Mouse (Mus musculus) forebrain, embryonic 16.5 days (tissue): ENCODE measurements around the gene Nemp1. TPM values are rescaled to one million over a fixed set of nuclear protein-coding genes. Genes with fewer than 3 reads are reported as not detected.
A peak's percentile ranks its signal among the peaks of the same experiment; 100 is the strongest.

Experiments used
- ATAC-seq: fragments of 200-750 bp; cut with Nextera tagmentation; 2 replicates; pipeline ENCODE4 v1.8.0; 2017; ENCODE audit warnings: mild to moderate bottlenecking, moderate library complexity
- H3K27ac ChIP-seq: fragments of 300-500 bp; sonication (generic); 2 replicates; pipeline ENCODE4 v1.5.1; 2014; ENCODE audit warnings: low read length, control low read depth
- H3K27me3 ChIP-seq: fragments of 300-500 bp; sonication (generic); replicated peaks from 2 replicates; pipeline ENCODE4 v1.6.1; 2014; ENCODE audit warnings: low read length; ENCODE audit not compliant: control insufficient read depth, insufficient read depth
- H3K36me3 ChIP-seq: fragments of 300-500 bp; sonication (generic); 2 replicates; pipeline ENCODE4 v1.6.1; 2014; ENCODE audit not compliant: control insufficient read depth, insufficient read depth
- H3K4me1 ChIP-seq: fragments of 300-500 bp; sonication (generic); replicated peaks from 2 replicates; pipeline ENCODE4 v1.6.1; 2014; ENCODE audit warnings: low read length; ENCODE audit not compliant: control insufficient read depth, insufficient read depth
- H3K4me2 ChIP-seq: fragments of 300-500 bp; sonication (generic); 2 replicates; pipeline ENCODE4 v1.6.1; 2014; ENCODE audit warnings: mild to moderate bottlenecking, low read length, control low read depth
- H3K4me3 ChIP-seq: fragments of 300-500 bp; sonication (generic); replicated peaks from 2 replicates; pipeline ENCODE4 v1.5.1; 2014; ENCODE audit warnings: mild to moderate bottlenecking, low read length, control low read depth
- H3K9ac ChIP-seq: fragments of 300-500 bp; sonication (generic); replicated peaks from 2 replicates; pipeline ENCODE4 v1.6.1; 2014; ENCODE audit warnings: low read depth, low read length, control low read depth
- H3K9me3 ChIP-seq: fragments of 300-500 bp; sonication (generic); 2 replicates; pipeline ENCODE4 v1.6.1; 2016; ENCODE audit warnings: low read length; ENCODE audit not compliant: control insufficient read depth
- WGBS: fragments of 180-500 bp; shearing (Covaris S2); extraction: QIAGEN DNeasy Blood & Tissue Kit; methylation state at CpG from one replicate; pipeline ENCODE4 v1.1.7; 2014; 5-methylcytosine and 5-hydroxymethylcytosine counted together
- polyA plus RNA-seq: library from polyadenylated mRNA; unstranded; fragments of >200 nt; fragmentation: Nextera tagmentation; extraction: Ambion mirVana; gene quantifications from 2 replicates; pipeline ENCODE4 v1.2.1, GENCODE M21; 2015

Gene Nemp1
- polyA plus RNA-seq, 1 experiment from 2014 or later: 5.7 TPM

- ATAC-seq: no peak
- Histone ChIP-seq H3K9ac (no peak overlapping the region), H3K27ac (no peak overlapping the region), H3K36me3 (no peaks in the 10 kb centered on the region), H3K27me3 (no peaks in the 10 kb centered on the region), H3K9me3 (no peaks in the 10 kb centered on the region), H3K4me2 (no peak overlapping the region), H3K4me1 (peaks cover 17% of the 10 kb centered on the region), H3K4me3 (no peak overlapping the region)
- 92% methylated on average over 1 of the region's 1 CpGs for WGBS
Measured at GRCm38 (mm10) chr10:127679208-127679607, 12.5 kb downstream of the Nemp1 start.

- 85% methylated on average over 3 of the region's 3 CpGs for WGBS
- Histone ChIP-seq H3K9me3 (no peaks in the 10 kb centered on the region), H3K4me3 (no peak overlapping the region), H3K4me2 (no peak overlapping the region), H3K9ac (no peak overlapping the region), H3K36me3 (no peaks in the 10 kb centered on the region), H3K27ac (no peak overlapping the region), H3K4me1 (peaks cover 17% of the 10 kb centered on the region), H3K27me3 (no peaks in the 10 kb centered on the region)
- ATAC-seq: no peak
Measured at GRCm38 (mm10) chr10:127679881-127680280, 13.2 kb downstream of the Nemp1 start.

- 92% methylated on average over 6 of the region's 6 CpGs for WGBS
- no peaks in the 10 kb centered on the region for H3K9me3 ChIP-seq
- H3K4me1 ChIP-seq: peaks cover 6% of the 10 kb centered on the region
- H3K9ac ChIP-seq: no peak overlapping the region
- H3K36me3 ChIP-seq: no peaks in the 10 kb centered on the region
- ATAC-seq: no peak
- H3K4me2 ChIP-seq: no peak overlapping the region
- no peaks in the 10 kb centered on the region for H3K27me3 ChIP-seq
- no peak overlapping the region for H3K27ac ChIP-seq
- H3K4me3 ChIP-seq: no peak overlapping the region
Measured at GRCm38 (mm10) chr10:127682886-127683285, 16.2 kb downstream of the Nemp1 start.

GRCm38 (mm10) chr10:127691053-127691452, 24.4 kb downstream of the Nemp1 start:
- Histone ChIP-seq H3K27me3 (no peaks in the 10 kb centered on the region), H3K4me3 (no peak overlapping the region), H3K4me1 (no peaks in the 10 kb centered on the region), H3K36me3 (0 out of 2 replicates have a peak, but pooled peaks cover 5% of the 10 kb centered on the region), H3K27ac (no peak overlapping the region), H3K4me2 (no peak overlapping the region), H3K9me3 (no peaks in the 10 kb centered on the region), H3K9ac (no peak overlapping the region)
- WGBS: 25% methylated on average over 1 of the region's 1 CpGs
- ATAC-seq: no peak

- H3K9ac ChIP-seq: no peak overlapping the region
- H3K4me3 ChIP-seq: no peak overlapping the region
- 0 out of 2 replicates have a peak, but pooled peaks have one; percentile 28 for ATAC-seq
- 66% methylated on average over 2 of the region's 2 CpGs for WGBS
- no peaks in the 10 kb centered on the region for H3K4me1 ChIP-seq
- H3K27me3 ChIP-seq: no peaks in the 10 kb centered on the region
- H3K27ac ChIP-seq: no peak overlapping the region
- peaks cover 9% of the 10 kb centered on the region; the same call in 1 of the 2 replicates for H3K36me3 ChIP-seq
- no peak overlapping the region for H3K4me2 ChIP-seq
- no peaks in the 10 kb centered on the region for H3K9me3 ChIP-seq
Measured at GRCm38 (mm10) chr10:127694636-127695035, 27.9 kb downstream of the Nemp1 start.

GRCm38 (mm10) chr10:127695775-127696174, 29.1 kb downstream of the Nemp1 start:
- ATAC-seq: no peak
- Histone ChIP-seq H3K36me3 (peaks cover 8% of the 10 kb centered on the region; the same call in 1 of the 2 replicates), H3K27ac (no peak overlapping the region), H3K27me3 (no peaks in the 10 kb centered on the region), H3K4me1 (no peaks in the 10 kb centered on the region), H3K9me3 (no peaks in the 10 kb centered on the region), H3K9ac (no peak overlapping the region), H3K4me3 (no peak overlapping the region), H3K4me2 (no peak overlapping the region)
- 91% methylated on average over 7 of the region's 7 CpGs for WGBS

GRCm38 (mm10) chr10:127698966-127699365, 32.3 kb downstream of the Nemp1 start:
- no peak for ATAC-seq
- no peak overlapping the region for H3K4me2 ChIP-seq
- no peak overlapping the region for H3K27ac ChIP-seq
- peaks cover 4% of the 10 kb centered on the region; the same call in 1 of the 2 replicates for H3K36me3 ChIP-seq
- no peak overlapping the region for H3K9ac ChIP-seq
- no peaks in the 10 kb centered on the region for H3K4me1 ChIP-seq
- no peaks in the 10 kb centered on the region for H3K9me3 ChIP-seq
- no peaks in the 10 kb centered on the region for H3K27me3 ChIP-seq
- 94% methylated on average over 7 of the region's 7 CpGs for WGBS
- H3K4me3 ChIP-seq: no peak overlapping the region

GRCm38 (mm10) chr10:127703299-127703698, 36.6 kb downstream of the Nemp1 start:
- no peaks in the 10 kb centered on the region for H3K4me1 ChIP-seq
- H3K4me2 ChIP-seq: no peak overlapping the region
- no peak for ATAC-seq
- peaks cover 3% of the 10 kb centered on the region; the same call in 1 of the 2 replicates for H3K36me3 ChIP-seq
- H3K27ac ChIP-seq: no peak overlapping the region
- no peaks in the 10 kb centered on the region for H3K27me3 ChIP-seq
- H3K9me3 ChIP-seq: no peaks in the 10 kb centered on the region
- WGBS: 59% methylated on average over 4 of the region's 4 CpGs
- no peak overlapping the region for H3K4me3 ChIP-seq
- no peak overlapping the region for H3K9ac ChIP-seq

- 70% methylated on average over 2 of the region's 2 CpGs for WGBS
- H3K4me2 ChIP-seq: no peak overlapping the region
- H3K27me3 ChIP-seq: no peaks in the 10 kb centered on the region
- no peaks in the 10 kb centered on the region; the same call in 1 of the 2 replicates for H3K36me3 ChIP-seq
- no peaks in the 10 kb centered on the region for H3K4me1 ChIP-seq
- no peak overlapping the region for H3K9ac ChIP-seq
- no peak overlapping the region for H3K4me3 ChIP-seq
- ATAC-seq: no peak
- H3K27ac ChIP-seq: no peak overlapping the region
- H3K9me3 ChIP-seq: no peaks in the 10 kb centered on the region
Measured at GRCm38 (mm10) chr10:127704293-127704692, 37.6 kb downstream of the Nemp1 start.

GRCm38 (mm10) chr10:127704766-127705220, 38.1 kb downstream of the Nemp1 start, which contains the start of gene Myo1a:
TSS of gene Myo1a (plus strand) at chr10:127705170.
- no peak within 1 kb of the TSS for H3K4me2 ChIP-seq
- no peaks in the 10 kb centered on the region for H3K4me1 ChIP-seq
- no peaks in the 10 kb centered on the region for H3K27me3 ChIP-seq
- ATAC-seq: no peak
- no peaks in the 10 kb centered on the region for H3K9me3 ChIP-seq
- WGBS: 62% methylated on average over 2 of the region's 2 CpGs
- no peak within 1 kb of the TSS for H3K27ac ChIP-seq
- H3K4me3 ChIP-seq: no peak within 1 kb of the TSS
- H3K9ac ChIP-seq: no peak within 1 kb of the TSS
- no peaks in the 10 kb centered on the region for H3K36me3 ChIP-seq
